In genomic region chr5:119706467-119706866, GRCm38 (mm10) we compare ENCODE assay signal across 11 mouse cellular contexts. TPM values are rescaled to one million over a fixed set of nuclear protein-coding genes. Genes with fewer than 3 reads are reported as not detected.
DNase-seq lines count a peak whose midpoint lies in the region; ATAC-seq and TF ChIP-seq lines count a peak whose summit lies in the region.
"Had no signal": no experiment of that assay in that cellular context is flagged by ENCODE, and none has a peak within 500 bp of the region (broad histone marks: within the 10 kb centered on the region; RNA-seq: fewer than 3 reads in every experiment).

No protein-coding gene starts in this region.

- peaks cover 69% of the 10 kb centered on the region for H3K27me3 ChIP-seq in heart, embryonic 12.5 days (replicated peaks)
- peaks cover 50% of the 10 kb centered on the region for H3K27me3 ChIP-seq in forebrain, embryonic 15.5 days
- peaks cover 42% of the 10 kb centered on the region for H3K27me3 ChIP-seq in midbrain, embryonic 11.5 days (ENCODE audit: control insufficient read depth, insufficient read depth, low read length)

- no peaks in the 10 kb centered on the region for H3K36me3 ChIP-seq in heart, embryonic 12.5 days
- H3K36me3 ChIP-seq in forebrain, embryonic 15.5 days, result no peaks in the 10 kb centered on the region
- no peaks in the 10 kb centered on the region for H3K36me3 ChIP-seq in midbrain, embryonic 11.5 days (ENCODE audit: control insufficient read depth, insufficient read depth, low read length)

- under 1% methylated on average over 17 of the region's 17 CpGs for WGBS in heart, embryonic 12.5 days
- whole genome bisulfite sequencing in forebrain, embryonic 15.5 days, result under 1% methylated on average over 17 of the region's 17 CpGs
- WGBS in midbrain, embryonic 11.5 days, result 1% methylated on average over 17 of the region's 17 CpGs

- ATAC-seq in heart, embryonic 12.5 days (ENCODE audit: insufficient number of reproducible peaks, low FRiP score), result no peak
- ATAC-seq in forebrain, embryonic 15.5 days (replicated peaks), result no peak
- ATAC-seq in midbrain, embryonic 11.5 days (ENCODE audit: low FRiP score), result no peak

- H3K9me3 ChIP-seq in heart, embryonic 12.5 days (replicated peaks), result peaks cover 7% of the 10 kb centered on the region
- H3K9me3 ChIP-seq in forebrain, embryonic 15.5 days, result no peaks in the 10 kb centered on the region
- peaks cover 2% of the 10 kb centered on the region; the same call in 1 of the 2 replicates for H3K9me3 ChIP-seq in midbrain, embryonic 11.5 days (ENCODE audit: control insufficient read depth, low read length)

- 0 out of 2 replicates have a peak, but pooled peaks cover 3% of the 10 kb centered on the region for H3K4me1 ChIP-seq in heart, embryonic 12.5 days (replicated peaks)
- peaks cover 5% of the 10 kb centered on the region for H3K4me1 ChIP-seq in forebrain, embryonic 15.5 days
- H3K4me1 ChIP-seq in midbrain, embryonic 11.5 days (ENCODE audit: control insufficient read depth, insufficient read depth, low read length), result no peaks in the 10 kb centered on the region

- intact Hi-C loops in heart, postnatal 25 days (cut with DNase I), result no loop called here
- intact Hi-C loops in left cerebral cortex, adult 2 months (cut with DNase I), result no loop called here

- DNase-seq in heart, postnatal 25 days (ENCODE audit: low spot score), result no peak
- peak; percentile 53 for DNase-seq in ES-CJ7 (ENCODE audit: low read depth, low spot score)
- peak; percentile 93 for DNase-seq in midbrain, embryonic 11.5 days (ENCODE audit: low spot score, missing footprints)
- DNase-seq in cerebellum, adult 18-20 months, result no peak
- no peak for DNase-seq in left cerebral cortex, adult 2 months (ENCODE audit: extremely low spot score in 1 of 2, low spot score in 2 of 2)
- DNase-seq in adrenal gland, adult 18-20 months (ENCODE audit: low spot score in 2 of 2), result no peak
- DNase-seq: adrenal gland, postnatal 14 days had no signal

- peak overlapping the region; percentile 25 for H3K4me3 ChIP-seq in heart, embryonic 12.5 days
- H3K4me3 ChIP-seq in forebrain, embryonic 15.5 days, result no peak overlapping the region
- no peak overlapping the region for H3K4me3 ChIP-seq in midbrain, embryonic 11.5 days (ENCODE audit: low read depth, low read length)
- H3K4me3 ChIP-seq in left cerebral cortex, adult 2 months, result no peak overlapping the region
- H3K4me3 ChIP-seq: layer of hippocampus, adult 2 months had no signal

- no peak overlapping the region; the same call in 1 of the 2 replicates for H3K9ac ChIP-seq in heart, embryonic 12.5 days
- no peak overlapping the region for H3K9ac ChIP-seq in forebrain, embryonic 15.5 days (replicated peaks)
- H3K9ac ChIP-seq in midbrain, embryonic 11.5 days (ENCODE audit: low read length), result peak overlapping the region; percentile 31; the same call in 1 of the 2 replicates

- no peak for TF ChIP-seq CTCF in left cerebral cortex, adult 2 months (IDR thresholded peaks at IDR 0.05)

- no peak overlapping the region for H3K27ac ChIP-seq in heart, embryonic 12.5 days (ENCODE audit: poor library complexity, severe bottlenecking)
- no peak overlapping the region for H3K27ac ChIP-seq in forebrain, embryonic 15.5 days (replicated peaks)
- H3K27ac ChIP-seq in midbrain, embryonic 11.5 days (ENCODE audit: low read depth, low read length), result no peak overlapping the region
- H3K27ac ChIP-seq in left cerebral cortex, adult 2 months, result no peak overlapping the region
- H3K27ac ChIP-seq: layer of hippocampus, adult 2 months had no signal

- H3K4me2 ChIP-seq in heart, embryonic 12.5 days, result peak overlapping the region; percentile 62
- H3K4me2 ChIP-seq in forebrain, embryonic 15.5 days (replicated peaks), result peak overlapping the region; percentile 5; the same call in 1 of the 2 replicates
- H3K4me2 ChIP-seq in midbrain, embryonic 11.5 days, result peak overlapping the region; percentile 40

RNA-seq across cellular contexts. Expression of gene Tbx3, which starts 36.0 kb away (rescaled TPM):
- polyA plus RNA-seq in heart, embryonic 12.5 days (2016; fragmentation: Nextera tagmentation; extraction: Ambion mirVana), result 18.8 and 21.0 TPM in 2 replicates
- total RNA-seq in heart, postnatal 25 days (2021), result 10 to 100 TPM in 1 of 2 experiments, 1 to 10 TPM in 1; 9.3 to 13.2 TPM
- 1.7 and 2.4 TPM in 2 replicates for polyA plus RNA-seq in forebrain, embryonic 15.5 days (2015; fragmentation: Nextera tagmentation; extraction: Ambion mirVana)
- 1.3 and 1.4 TPM in 2 replicates for polyA plus RNA-seq in midbrain, embryonic 11.5 days (2014; fragmentation: Nextera tagmentation; extraction: Ambion mirVana)
- 1 to 10 TPM; 3.1 to 5.5 TPM for total RNA-seq in left cerebral cortex, adult 2 months (2021)
- 100 to 1,000 TPM; 298 to 307 TPM for total RNA-seq in adrenal gland, adult 18-20 months (2021)
- total RNA-seq: monocyte, adult 5-6 weeks had no signal

Comparison
In these comparisons a context has a peak if more than half of its experiments do, and no peak if none do; other contexts are left out.
1. H3K4me2 ChIP-seq: peak in every context shown above with its lines; median percentile 62 in heart, embryonic 12.5 days; 40 in midbrain, embryonic 11.5 days; 5 in forebrain, embryonic 15.5 days.
2. DNase-seq: peak in ES-CJ7 (single experiment) and midbrain, embryonic 11.5 days (single experiment); none in heart, postnatal 25 days (single experiment), cerebellum, adult 18-20 months (0 of 2), left cerebral cortex, adult 2 months (0 of 2) and adrenal gland, adult 18-20 months (0 of 2).
3. RNA of gene Tbx3, which starts 36.0 kb away (total RNA-seq): 298 to 307 TPM in adrenal gland, adult 18-20 months; 9.3 to 13.2 TPM in heart, postnatal 25 days and 3.1 to 5.5 TPM in left cerebral cortex, adult 2 months; every median in the first group is over 10 times any median in the second.